In genomic region chr17:33920282-33921097, GRCm38 (mm10) we compare ENCODE assay signal across 8 mouse cellular contexts. TPM values are rescaled to one million over a fixed set of nuclear protein-coding genes. Genes with fewer than 3 reads are reported as not detected.
DNase-seq lines count a peak whose midpoint lies in the region; ATAC-seq and TF ChIP-seq lines count a peak whose summit lies in the region.

No protein-coding gene starts in this region.

- peak overlapping the region; percentile 93 for H3K4me3 ChIP-seq in C2C12 (ENCODE audit: insufficient read depth, poor library complexity, severe bottlenecking)
- H3K4me3 ChIP-seq in bone marrow, adult 2 months (replicated peaks; ENCODE audit: control insufficient read depth, low read depth, low read length): peak overlapping the region; percentile 78
- H3K4me3 ChIP-seq in embryonic facial prominence, embryonic 15.5 days (replicated peaks): peak overlapping the region; percentile 66
- H3K4me3 ChIP-seq in heart, embryonic 10.5 days: peak overlapping the region; percentile 82
- peak overlapping the region; percentile 62 for H3K4me3 ChIP-seq in kidney, embryonic 14.5 days (ENCODE audit: low read length)
- H3K4me3 ChIP-seq in liver, embryonic 15.5 days (replicated peaks): peak overlapping the region; percentile 90
- H3K4me3 ChIP-seq in neural tube, embryonic 11.5 days (ENCODE audit: low read depth, low read length): peak overlapping the region; percentile 43
- H3K4me3 ChIP-seq in testis, adult 2 months (ENCODE audit: control insufficient read depth, low read depth, low read length): peak overlapping the region; percentile 92

- peak overlapping the region; percentile 89 for H3K27ac ChIP-seq in bone marrow, adult 2 months (ENCODE audit: control insufficient read depth, insufficient read depth, low read depth, low read length, poor library complexity)
- peak overlapping the region; percentile 76 for H3K27ac ChIP-seq in embryonic facial prominence, embryonic 15.5 days (replicated peaks)
- H3K27ac ChIP-seq in heart, embryonic 10.5 days: peak overlapping the region; percentile 83
- H3K27ac ChIP-seq in kidney, embryonic 14.5 days (ENCODE audit: low read depth, low read length): peak overlapping the region; percentile 33
- H3K27ac ChIP-seq in liver, embryonic 15.5 days (replicated peaks): peak overlapping the region; percentile 94
- H3K27ac ChIP-seq in neural tube, embryonic 11.5 days (ENCODE audit: low read depth, low read length): 0 out of 2 replicates have a peak overlapping the region, but pooled peaks have one; percentile 56
- H3K27ac ChIP-seq in testis, adult 2 months (ENCODE audit: control insufficient read depth, insufficient read depth, low read depth, low read length): peak overlapping the region; percentile 88

- no peaks in the 10 kb centered on the region for H3K27me3 ChIP-seq in C2C12 (ENCODE audit: control insufficient read depth, insufficient read depth, insufficient read length)
- H3K27me3 ChIP-seq in embryonic facial prominence, embryonic 15.5 days: no peaks in the 10 kb centered on the region
- H3K27me3 ChIP-seq in heart, embryonic 10.5 days (ENCODE audit: insufficient read depth, poor library complexity, severe bottlenecking): no peaks in the 10 kb centered on the region
- no peaks in the 10 kb centered on the region for H3K27me3 ChIP-seq in kidney, embryonic 14.5 days (ENCODE audit: control insufficient read depth, insufficient read depth, low read length)
- no peaks in the 10 kb centered on the region for H3K27me3 ChIP-seq in liver, embryonic 15.5 days
- H3K27me3 ChIP-seq in neural tube, embryonic 11.5 days (ENCODE audit: control insufficient read depth, insufficient read depth, low read length): no peaks in the 10 kb centered on the region
- no peaks in the 10 kb centered on the region for H3K27me3 ChIP-seq in testis, adult 2 months (ENCODE audit: control insufficient read depth, insufficient read depth, low read length)

- peak overlapping the region; percentile 68 for H3ac ChIP-seq in C2C12 (ENCODE audit: control insufficient read depth, insufficient read length, low read depth)

- H3K9ac ChIP-seq in embryonic facial prominence, embryonic 15.5 days: peak overlapping the region; percentile 39
- H3K9ac ChIP-seq in kidney, embryonic 14.5 days (ENCODE audit: low read depth, low read length): peak overlapping the region; percentile 72
- peak overlapping the region; percentile 87 for H3K9ac ChIP-seq in liver, embryonic 15.5 days
- H3K9ac ChIP-seq in neural tube, embryonic 11.5 days (ENCODE audit: low read length): peak overlapping the region; percentile 60

- peak; percentile 24; the same call in 1 of the 2 replicates for TF ChIP-seq POLR2A in bone marrow, adult 2 months (IDR thresholded peaks at IDR 0.05; ENCODE audit: borderline replicate concordance, control insufficient read depth, low read depth, low read length)
- TF ChIP-seq POLR2A in testis, adult 2 months (IDR thresholded peaks at IDR 0.05; ENCODE audit: control insufficient read depth, low read depth, low read length): peak; percentile 44

- peak; percentile 92 for DNase-seq in heart, embryonic 10.5 days (ENCODE audit: low spot score)
- peak; percentile 85 for DNase-seq in neural tube, embryonic 11.5 days (ENCODE audit: low spot score)

- under 1% methylated on average over 36 of the region's 36 CpGs for WGBS in bone marrow, adult 2 months
- WGBS in embryonic facial prominence, embryonic 15.5 days: under 1% methylated on average over 36 of the region's 36 CpGs
- under 1% methylated on average over 36 of the region's 36 CpGs for WGBS in heart, embryonic 10.5 days
- under 1% methylated on average over 36 of the region's 36 CpGs for WGBS in kidney, embryonic 14.5 days
- WGBS in liver, embryonic 15.5 days (ENCODE audit: insufficient replicate concordance): under 1% methylated on average over 36 of the region's 36 CpGs
- WGBS in neural tube, embryonic 11.5 days: under 1% methylated on average over 36 of the region's 36 CpGs

- peak overlapping the region; percentile 90 for H3K4me2 ChIP-seq in embryonic facial prominence, embryonic 15.5 days (replicated peaks)
- H3K4me2 ChIP-seq in kidney, embryonic 14.5 days (replicated peaks; ENCODE audit: low read depth, low read length): peak overlapping the region; percentile 98
- H3K4me2 ChIP-seq in liver, embryonic 15.5 days: peak overlapping the region; percentile 96
- peak overlapping the region; percentile 98 for H3K4me2 ChIP-seq in neural tube, embryonic 11.5 days (ENCODE audit: low read depth)

- H3K36me3 ChIP-seq in C2C12 (ENCODE audit: control insufficient read depth, insufficient read depth): peaks cover 20% of the 10 kb centered on the region
- H3K36me3 ChIP-seq in embryonic facial prominence, embryonic 15.5 days: peaks cover 10% of the 10 kb centered on the region; the same call in 1 of the 2 replicates
- peaks cover 22% of the 10 kb centered on the region for H3K36me3 ChIP-seq in heart, embryonic 10.5 days
- no peaks in the 10 kb centered on the region; the same call in 1 of the 2 replicates for H3K36me3 ChIP-seq in kidney, embryonic 14.5 days (ENCODE audit: control insufficient read depth, insufficient read depth, low read length)
- H3K36me3 ChIP-seq in liver, embryonic 15.5 days (replicated peaks): peaks cover 36% of the 10 kb centered on the region
- no peaks in the 10 kb centered on the region; the same call in 1 of the 2 replicates for H3K36me3 ChIP-seq in neural tube, embryonic 11.5 days (ENCODE audit: control insufficient read depth, insufficient read depth, low read length)
- no peaks in the 10 kb centered on the region for H3K36me3 ChIP-seq in testis, adult 2 months (ENCODE audit: control insufficient read depth, insufficient read depth, low read length)

- H3K79me3 ChIP-seq in C2C12 (ENCODE audit: low read depth): peaks cover 3% of the 10 kb centered on the region

- peak; percentile 11 for ATAC-seq in embryonic facial prominence, embryonic 15.5 days (ENCODE audit: insufficient number of reproducible peaks, low FRiP score, low TSS enrichment, low read depth)
- ATAC-seq in kidney, embryonic 14.5 days (ENCODE audit: low FRiP score, low TSS enrichment): peak; percentile 64
- ATAC-seq in liver, embryonic 15.5 days (ENCODE audit: insufficient read depth): peak; percentile 11; the same call in 1 of the 2 replicates
- peak; percentile 60 for ATAC-seq in neural tube, embryonic 11.5 days (ENCODE audit: insufficient read depth, low FRiP score, low TSS enrichment)

- H3K79me2 ChIP-seq in C2C12 (ENCODE audit: control insufficient read depth, insufficient read depth): peaks cover 39% of the 10 kb centered on the region

- TF ChIP-seq CTCF in C2C12 (IDR thresholded peaks at IDR 0.05; ENCODE audit: control insufficient read depth, insufficient read depth, insufficient read length): peak; percentile 94
- peak; percentile 95 for TF ChIP-seq CTCF in bone marrow, adult 2 months (IDR thresholded peaks at IDR 0.05; ENCODE audit: control insufficient read depth, insufficient read depth, low read length)
- TF ChIP-seq CTCF in testis, adult 2 months (IDR thresholded peaks at IDR 0.05; ENCODE audit: control insufficient read depth, insufficient read depth, insufficient replicate concordance, low read depth, low read length): peak; percentile 85

- H3K9me3 ChIP-seq in embryonic facial prominence, embryonic 15.5 days (replicated peaks): no peaks in the 10 kb centered on the region
- H3K9me3 ChIP-seq in heart, embryonic 10.5 days: no peaks in the 10 kb centered on the region
- H3K9me3 ChIP-seq in kidney, embryonic 14.5 days (ENCODE audit: control insufficient read depth, low read length): no peaks in the 10 kb centered on the region
- H3K9me3 ChIP-seq in liver, embryonic 15.5 days (replicated peaks): peaks cover 20% of the 10 kb centered on the region
- H3K9me3 ChIP-seq in neural tube, embryonic 11.5 days (ENCODE audit: control insufficient read depth, low read length): no peaks in the 10 kb centered on the region

- peaks cover 4% of the 10 kb centered on the region; the same call in 1 of the 2 replicates for H3K4me1 ChIP-seq in bone marrow, adult 2 months (ENCODE audit: control insufficient read depth, insufficient read depth, low read length)
- peaks cover 24% of the 10 kb centered on the region for H3K4me1 ChIP-seq in embryonic facial prominence, embryonic 15.5 days
- H3K4me1 ChIP-seq in heart, embryonic 10.5 days: peaks cover 41% of the 10 kb centered on the region
- peaks cover 9% of the 10 kb centered on the region; the same call in 1 of the 2 replicates for H3K4me1 ChIP-seq in kidney, embryonic 14.5 days (ENCODE audit: control insufficient read depth, insufficient read depth, low read length)
- peaks cover 72% of the 10 kb centered on the region for H3K4me1 ChIP-seq in liver, embryonic 15.5 days (replicated peaks)
- H3K4me1 ChIP-seq in neural tube, embryonic 11.5 days (ENCODE audit: control insufficient read depth, insufficient read depth, low read length): peaks cover 20% of the 10 kb centered on the region
- peaks cover 38% of the 10 kb centered on the region for H3K4me1 ChIP-seq in testis, adult 2 months (ENCODE audit: control insufficient read depth, insufficient read depth, low read length)

RNA-seq across cellular contexts. Expression of gene Zbtb22, which starts 4.8 kb away (rescaled TPM):
- 30.3 TPM for polyA plus RNA-seq in C2C12 (2012; fragmentation: generic; extraction: Trizol)
- 21.2 and 26.3 TPM in 2 replicates for polyA plus RNA-seq in bone marrow, adult 2 months (2011; ENCODE audit: insufficient read depth, insufficient read length, low replicate concordance, missing spikeins)
- polyA plus RNA-seq in embryonic facial prominence, embryonic 15.5 days (2015; fragmentation: Nextera tagmentation; extraction: Ambion mirVana): 15.8 and 17.8 TPM in 2 replicates
- 16.0 and 17.3 TPM in 2 replicates for polyA plus RNA-seq in heart, embryonic 10.5 days (2016; fragmentation: Nextera tagmentation; extraction: Ambion mirVana)
- polyA plus RNA-seq in kidney, embryonic 14.5 days (2014; fragmentation: Nextera tagmentation; extraction: Ambion mirVana): 11.1 TPM in 2 replicates
- polyA plus RNA-seq in liver, embryonic 15.5 days (2015; fragmentation: Nextera tagmentation; extraction: Ambion mirVana): 8.2 and 9.8 TPM in 2 replicates
- 10.5 and 11.2 TPM in 2 replicates for polyA plus RNA-seq in neural tube, embryonic 11.5 days (2014; fragmentation: Nextera tagmentation; extraction: Ambion mirVana)
- polyA plus RNA-seq in testis, adult 2 months (2012; rRNA removed): 65.0 and 66.5 TPM in 2 replicates

RNA-seq across cellular contexts. Expression of gene Tapbp, which starts 4.8 kb away (rescaled TPM):
- 30.5 TPM for polyA plus RNA-seq in C2C12 (2012; fragmentation: generic; extraction: Trizol)
- polyA plus RNA-seq in bone marrow, adult 2 months (2011; ENCODE audit: insufficient read depth, insufficient read length, low replicate concordance, missing spikeins): 75.8 and 87.3 TPM in 2 replicates
- 40.2 and 49.3 TPM in 2 replicates for polyA plus RNA-seq in embryonic facial prominence, embryonic 15.5 days (2015; fragmentation: Nextera tagmentation; extraction: Ambion mirVana)
- 13.9 and 20.5 TPM in 2 replicates for polyA plus RNA-seq in heart, embryonic 10.5 days (2016; fragmentation: Nextera tagmentation; extraction: Ambion mirVana)
- 17.4 and 24.6 TPM in 2 replicates for polyA plus RNA-seq in kidney, embryonic 14.5 days (2014; fragmentation: Nextera tagmentation; extraction: Ambion mirVana)
- 33.3 and 35.7 TPM in 2 replicates for polyA plus RNA-seq in liver, embryonic 15.5 days (2015; fragmentation: Nextera tagmentation; extraction: Ambion mirVana)
- polyA plus RNA-seq in neural tube, embryonic 11.5 days (2014; fragmentation: Nextera tagmentation; extraction: Ambion mirVana): 12.9 and 16.2 TPM in 2 replicates
- 71.7 and 80.8 TPM in 2 replicates for polyA plus RNA-seq in testis, adult 2 months (2012; rRNA removed)

RNA-seq across cellular contexts. Expression of gene Rgl2, which starts 8.9 kb away (rescaled TPM):
- polyA plus RNA-seq in C2C12 (2012; fragmentation: generic; extraction: Trizol): 31.7 TPM
- 91.8 and 173 TPM in 2 replicates for polyA plus RNA-seq in bone marrow, adult 2 months (2011; ENCODE audit: insufficient read depth, insufficient read length, low replicate concordance, missing spikeins)
- 57.1 and 64.4 TPM in 2 replicates for polyA plus RNA-seq in embryonic facial prominence, embryonic 15.5 days (2015; fragmentation: Nextera tagmentation; extraction: Ambion mirVana)
- 37.1 and 44.2 TPM in 2 replicates for polyA plus RNA-seq in heart, embryonic 10.5 days (2016; fragmentation: Nextera tagmentation; extraction: Ambion mirVana)
- 26.3 and 28.2 TPM in 2 replicates for polyA plus RNA-seq in kidney, embryonic 14.5 days (2014; fragmentation: Nextera tagmentation; extraction: Ambion mirVana)
- 8.2 and 10.2 TPM in 2 replicates for polyA plus RNA-seq in liver, embryonic 15.5 days (2015; fragmentation: Nextera tagmentation; extraction: Ambion mirVana)
- polyA plus RNA-seq in neural tube, embryonic 11.5 days (2014; fragmentation: Nextera tagmentation; extraction: Ambion mirVana): 38.7 and 42.6 TPM in 2 replicates
- 83.4 and 93.0 TPM in 2 replicates for polyA plus RNA-seq in testis, adult 2 months (2012; rRNA removed)

RNA-seq across cellular contexts. Expression of gene Daxx, which starts 11.3 kb away (rescaled TPM):
- 19.3 TPM for polyA plus RNA-seq in C2C12 (2012; fragmentation: generic; extraction: Trizol)
- polyA plus RNA-seq in bone marrow, adult 2 months (2011; ENCODE audit: insufficient read depth, insufficient read length, low replicate concordance, missing spikeins): 26.4 and 42.3 TPM in 2 replicates
- polyA plus RNA-seq in embryonic facial prominence, embryonic 15.5 days (2015; fragmentation: Nextera tagmentation; extraction: Ambion mirVana): 48.5 and 51.7 TPM in 2 replicates
- 46.6 and 52.9 TPM in 2 replicates for polyA plus RNA-seq in heart, embryonic 10.5 days (2016; fragmentation: Nextera tagmentation; extraction: Ambion mirVana)
- polyA plus RNA-seq in kidney, embryonic 14.5 days (2014; fragmentation: Nextera tagmentation; extraction: Ambion mirVana): 31.9 and 50.8 TPM in 2 replicates
- 18.7 and 20.4 TPM in 2 replicates for polyA plus RNA-seq in liver, embryonic 15.5 days (2015; fragmentation: Nextera tagmentation; extraction: Ambion mirVana)
- 61.2 and 61.4 TPM in 2 replicates for polyA plus RNA-seq in neural tube, embryonic 11.5 days (2014; fragmentation: Nextera tagmentation; extraction: Ambion mirVana)
- polyA plus RNA-seq in testis, adult 2 months (2012; rRNA removed): 157 and 183 TPM in 2 replicates

RNA-seq across cellular contexts. Expression of gene Platr17, which starts 15.6 kb away (rescaled TPM):
- not detected for polyA plus RNA-seq in C2C12 (2012; fragmentation: generic; extraction: Trizol)
- 1.2 and 1.9 TPM in 2 replicates for polyA plus RNA-seq in bone marrow, adult 2 months (2011; ENCODE audit: insufficient read depth, insufficient read length, low replicate concordance, missing spikeins)
- polyA plus RNA-seq in embryonic facial prominence, embryonic 15.5 days (2015; fragmentation: Nextera tagmentation; extraction: Ambion mirVana): 0.55 and 0.58 TPM in 2 replicates
- 0.28 and 0.73 TPM in 2 replicates for polyA plus RNA-seq in heart, embryonic 10.5 days (2016; fragmentation: Nextera tagmentation; extraction: Ambion mirVana)
- polyA plus RNA-seq in kidney, embryonic 14.5 days (2014; fragmentation: Nextera tagmentation; extraction: Ambion mirVana): not detected in 2 replicates
- polyA plus RNA-seq in liver, embryonic 15.5 days (2015; fragmentation: Nextera tagmentation; extraction: Ambion mirVana): 0.35 and 0.38 TPM in 2 replicates
- not detected in 2 replicates for polyA plus RNA-seq in neural tube, embryonic 11.5 days (2014; fragmentation: Nextera tagmentation; extraction: Ambion mirVana)
- not detected in 2 replicates for polyA plus RNA-seq in testis, adult 2 months (2012; rRNA removed)

Comparison
In these comparisons a context has a peak if more than half of its experiments do, and no peak if none do; other contexts are left out.
1. Peak in every context shown above with its lines: DNase-seq, ATAC-seq, H3K4me3 ChIP-seq and H3K27ac ChIP-seq.
2. H3K4me3 ChIP-seq: peak in every context shown above with its lines; median percentile 93 in C2C12; 92 in testis, adult 2 months; 90 in liver, embryonic 15.5 days; 82 in heart, embryonic 10.5 days; 78 in bone marrow, adult 2 months; 66 in embryonic facial prominence, embryonic 15.5 days; 62 in kidney, embryonic 14.5 days; 43 in neural tube, embryonic 11.5 days.
3. H3K27ac ChIP-seq: peak in every context shown above with its lines; median percentile 94 in liver, embryonic 15.5 days; 89 in bone marrow, adult 2 months; 88 in testis, adult 2 months; 83 in heart, embryonic 10.5 days; 76 in embryonic facial prominence, embryonic 15.5 days; 56 in neural tube, embryonic 11.5 days; 33 in kidney, embryonic 14.5 days.
4. ATAC-seq: peak in every context shown above with its lines; median percentile 64 in kidney, embryonic 14.5 days; 60 in neural tube, embryonic 11.5 days; 11 in embryonic facial prominence, embryonic 15.5 days; 11 in liver, embryonic 15.5 days.